Mouse (Mus musculus): Measurements from ENCODE around the gene Cnbp. TPM values are rescaled to one million over a fixed set of nuclear protein-coding genes. Genes with fewer than 3 reads are reported as not detected.

Cnbp gene
- polyA plus RNA-seq, 2 experiments, result 460 to 1,108 TPM

DNA sequence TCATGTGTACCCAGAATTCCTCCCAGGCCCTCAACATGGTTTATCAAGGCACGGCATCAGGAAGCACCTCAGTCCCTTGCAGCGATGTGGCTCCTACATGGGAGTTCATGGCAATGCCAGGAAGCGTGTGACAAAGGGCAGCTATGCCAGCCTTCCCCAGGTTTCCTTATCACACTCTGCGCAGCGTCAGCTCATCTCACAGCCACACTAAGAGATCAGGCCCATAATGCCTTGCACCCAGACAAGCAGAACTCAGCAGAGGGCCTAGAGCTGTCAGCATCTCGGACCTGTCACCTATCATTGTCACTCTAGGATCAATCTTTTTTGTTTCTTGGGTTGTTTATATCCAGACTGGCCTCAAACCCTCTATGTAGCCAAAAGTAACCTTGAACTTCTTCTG, 51.3 kb downstream of the Cnbp start:
- TF ChIP-seq POLR2A (IDR thresholded peaks at IDR 0.05; ENCODE audit: borderline replicate concordance, extremely low read depth, insufficient read depth, insufficient read length), result no peak
- no peaks in the 10 kb centered on the region for H3K27me3 ChIP-seq (ENCODE audit: control insufficient read depth, insufficient read depth, low read length)

DNA sequence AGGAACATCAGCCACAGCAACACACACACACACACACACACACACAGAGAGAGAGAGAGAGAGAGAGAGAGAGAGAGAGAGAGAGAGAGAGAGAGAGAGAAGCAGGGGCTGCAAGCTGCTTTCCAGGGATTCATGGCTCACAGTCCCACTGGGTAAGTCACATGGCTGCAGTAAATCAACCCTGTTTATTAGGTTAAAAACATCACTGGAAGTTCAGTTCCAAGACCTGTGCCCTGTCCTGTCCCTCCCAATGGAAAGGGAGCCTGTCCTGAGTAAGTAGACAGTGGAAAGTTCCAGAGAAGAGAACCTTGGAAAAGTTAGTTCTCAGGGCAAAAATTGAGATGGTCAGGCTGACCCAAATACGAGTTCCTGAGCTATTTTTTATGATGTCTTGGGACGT, 53.6 kb downstream of the Cnbp start:
- H3K27ac ChIP-seq (replicated peaks; ENCODE audit: low read depth, low read length), result no peak overlapping the region
- 12% methylated on average over 2 of the region's 2 CpGs for WGBS
- TF ChIP-seq POLR2A (IDR thresholded peaks at IDR 0.05; ENCODE audit: borderline replicate concordance, extremely low read depth, insufficient read depth, insufficient read length), result no peak
- no peak overlapping the region for H3K4me2 ChIP-seq (replicated peaks; ENCODE audit: low read depth, low read length, severe bottlenecking)
- H3K4me1 ChIP-seq (ENCODE audit: control insufficient read depth, insufficient read depth, low read length), result no peaks in the 10 kb centered on the region
- H3K4me3 ChIP-seq (replicated peaks; ENCODE audit: low read length), result no peak overlapping the region
- DNase-seq (ENCODE audit: low spot score), result no peak
- no peak for ATAC-seq (ENCODE audit: low FRiP score, low read depth)
- H3K9ac ChIP-seq (ENCODE audit: low read depth, low read length, severe bottlenecking), result no peak overlapping the region
- H3K36me3 ChIP-seq (ENCODE audit: control insufficient read depth, insufficient read depth, low read length), result peaks cover 18% of the 10 kb centered on the region
- no peaks in the 10 kb centered on the region for H3K9me3 ChIP-seq (ENCODE audit: control insufficient read depth, low read length)
- no peaks in the 10 kb centered on the region for H3K27me3 ChIP-seq (ENCODE audit: control insufficient read depth, insufficient read depth, low read length)

More for the DNA sequence above, 51.3 kb downstream of the Cnbp start:
- ATAC-seq (ENCODE audit: low FRiP score, low read depth), result no peak
- WGBS, result 86% methylated on average over 6 of the region's 6 CpGs
- no peak for DNase-seq (ENCODE audit: low spot score)
- no peak overlapping the region for H3K27ac ChIP-seq (replicated peaks; ENCODE audit: low read depth, low read length)
- H3K9ac ChIP-seq (ENCODE audit: low read depth, low read length, severe bottlenecking), result no peak overlapping the region
- no peaks in the 10 kb centered on the region for H3K4me1 ChIP-seq (ENCODE audit: control insufficient read depth, insufficient read depth, low read length)
- H3K36me3 ChIP-seq (ENCODE audit: control insufficient read depth, insufficient read depth, low read length), result peaks cover 6% of the 10 kb centered on the region; the same call in 1 of the 2 replicates
- H3K4me3 ChIP-seq (replicated peaks; ENCODE audit: low read length), result no peak overlapping the region
- H3K9me3 ChIP-seq (ENCODE audit: control insufficient read depth, low read length), result no peaks in the 10 kb centered on the region
- no peak overlapping the region for H3K4me2 ChIP-seq (replicated peaks; ENCODE audit: low read depth, low read length, severe bottlenecking)

DNA sequence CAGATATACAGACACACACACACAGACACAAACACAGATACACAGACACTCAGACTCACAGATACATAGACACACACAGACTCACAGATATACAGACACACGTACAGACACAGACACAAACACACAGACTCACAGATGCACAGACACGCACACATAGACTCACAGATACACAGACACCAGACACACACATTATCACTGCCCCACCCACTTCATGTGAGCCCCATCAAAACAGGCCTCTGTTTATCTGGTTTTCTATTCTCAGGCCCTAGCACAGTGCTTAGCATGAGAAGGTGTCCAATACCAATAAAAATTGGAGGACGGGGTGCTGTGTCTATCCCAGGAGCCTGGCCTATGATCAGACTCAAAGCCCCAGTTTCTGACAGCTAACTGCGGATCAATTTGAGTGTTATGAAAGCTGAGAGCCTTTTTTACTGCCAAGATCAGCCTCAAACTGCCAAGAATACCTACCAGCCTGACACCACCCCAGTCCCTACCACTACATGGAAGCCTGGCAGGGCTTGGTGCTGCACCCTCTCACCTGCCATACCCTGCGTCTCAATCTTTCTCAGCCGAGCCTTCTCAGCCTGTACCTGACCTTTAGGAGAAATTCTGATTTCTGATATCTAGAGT, 54.5 kb downstream of the Cnbp start:
- no peak for DNase-seq (ENCODE audit: low spot score)
- WGBS, result 90% methylated on average over 6 of the region's 6 CpGs
- Histone ChIP-seq H3K27ac (replicated peaks; ENCODE audit: low read depth, low read length) (no peak overlapping the region), H3K9ac (ENCODE audit: low read depth, low read length, severe bottlenecking) (no peak overlapping the region), H3K9me3 (ENCODE audit: control insufficient read depth, low read length) (no peaks in the 10 kb centered on the region), H3K4me2 (replicated peaks; ENCODE audit: low read depth, low read length, severe bottlenecking) (no peak overlapping the region), H3K4me1 (ENCODE audit: control insufficient read depth, insufficient read depth, low read length) (no peaks in the 10 kb centered on the region), H3K36me3 (ENCODE audit: control insufficient read depth, insufficient read depth, low read length) (peaks cover 23% of the 10 kb centered on the region), H3K27me3 (ENCODE audit: control insufficient read depth, insufficient read depth, low read length) (no peaks in the 10 kb centered on the region), H3K4me3 (replicated peaks; ENCODE audit: low read length) (no peak overlapping the region)
- no peak for ATAC-seq (ENCODE audit: low FRiP score, low read depth)
- no peak for TF ChIP-seq POLR2A (IDR thresholded peaks at IDR 0.05; ENCODE audit: borderline replicate concordance, extremely low read depth, insufficient read depth, insufficient read length)

DNA sequence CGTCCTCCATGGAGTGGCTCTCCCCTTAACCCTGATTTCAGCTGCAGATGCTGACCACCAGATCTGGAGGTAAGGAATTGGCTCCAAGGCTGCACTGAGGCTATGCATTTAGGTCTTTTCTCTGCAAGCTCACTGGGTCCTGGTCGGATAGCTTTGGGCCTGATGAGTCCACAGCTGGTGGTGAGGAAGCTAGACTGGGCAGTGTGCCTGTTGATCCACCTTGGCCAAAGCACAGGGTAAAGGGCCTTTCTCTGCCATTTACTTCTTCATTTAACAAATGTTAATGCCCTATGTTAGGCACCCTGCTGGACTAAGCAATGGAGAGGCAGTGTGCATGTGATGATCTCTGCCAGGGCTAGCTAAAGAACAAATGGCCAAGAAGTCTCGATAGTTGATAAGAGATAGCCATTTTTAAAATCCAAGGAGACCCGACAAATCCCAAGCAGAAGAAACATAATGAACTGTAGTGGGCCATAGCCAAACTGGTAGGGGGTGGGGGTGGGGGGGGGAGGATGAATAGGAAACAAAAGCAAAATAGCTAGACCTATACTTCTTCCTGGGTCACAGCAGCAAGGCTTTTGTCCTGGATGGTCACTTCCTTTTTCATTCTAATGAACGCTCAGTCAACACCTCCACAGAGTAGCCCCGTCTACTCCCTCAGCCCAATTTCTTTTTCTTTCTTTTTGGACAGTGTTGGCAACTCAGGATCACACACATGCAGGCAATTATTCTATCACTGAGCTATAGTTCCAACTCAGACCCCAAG, 55.3 kb downstream of the Cnbp start:
- TF ChIP-seq POLR2A (IDR thresholded peaks at IDR 0.05; ENCODE audit: borderline replicate concordance, extremely low read depth, insufficient read depth, insufficient read length), result no peak
- no peaks in the 10 kb centered on the region for H3K9me3 ChIP-seq (ENCODE audit: control insufficient read depth, low read length)
- no peak for ATAC-seq (ENCODE audit: low FRiP score, low read depth)
- no peaks in the 10 kb centered on the region for H3K27me3 ChIP-seq (ENCODE audit: control insufficient read depth, insufficient read depth, low read length)
- H3K36me3 ChIP-seq (ENCODE audit: control insufficient read depth, insufficient read depth, low read length), result peaks cover 23% of the 10 kb centered on the region
- H3K27ac ChIP-seq (replicated peaks; ENCODE audit: low read depth, low read length), result no peak overlapping the region
- WGBS, result 73% methylated on average over 6 of the region's 6 CpGs
- no peak overlapping the region for H3K9ac ChIP-seq (ENCODE audit: low read depth, low read length, severe bottlenecking)
- H3K4me3 ChIP-seq (replicated peaks; ENCODE audit: low read length), result no peak overlapping the region
- H3K4me1 ChIP-seq (ENCODE audit: control insufficient read depth, insufficient read depth, low read length), result no peaks in the 10 kb centered on the region
- no peak for DNase-seq (ENCODE audit: low spot score)
- no peak overlapping the region for H3K4me2 ChIP-seq (replicated peaks; ENCODE audit: low read depth, low read length, severe bottlenecking)

DNA sequence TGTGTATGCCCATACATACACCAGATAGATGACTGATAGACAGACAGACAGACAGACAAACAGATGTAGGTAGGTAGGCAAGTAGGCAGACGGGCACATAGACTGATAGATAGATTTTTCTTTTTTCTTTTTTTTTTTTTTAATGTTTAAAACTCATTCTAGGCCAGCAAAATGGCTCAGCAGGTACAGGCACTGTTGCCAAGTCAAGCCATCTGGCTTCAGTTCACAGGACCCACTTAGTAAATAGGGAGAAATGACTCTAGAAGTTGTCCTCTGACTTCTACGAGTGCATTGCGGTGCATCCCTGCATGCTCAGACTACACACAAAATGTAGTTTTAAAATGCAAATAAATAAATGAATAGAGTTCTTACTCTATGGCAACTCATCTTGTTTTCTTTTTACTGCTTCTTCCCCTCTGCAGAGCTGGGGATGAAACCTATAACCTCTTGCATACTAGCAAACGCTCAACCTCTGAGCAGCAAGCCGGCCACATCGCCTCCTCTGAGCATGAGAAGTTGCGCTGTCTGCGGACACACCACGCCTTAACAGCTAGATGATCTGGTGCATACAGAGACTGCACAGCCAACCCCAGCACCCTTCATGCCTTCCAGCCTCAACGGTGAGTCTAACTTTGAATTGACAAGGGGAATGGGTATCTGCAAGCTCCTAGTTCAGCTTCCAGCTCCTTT, 56.9 kb downstream of the Cnbp start:
- DNase-seq (ENCODE audit: low spot score) (no peak), ATAC-seq (ENCODE audit: low FRiP score, low read depth) (no peak)
- H3K4me2 ChIP-seq (replicated peaks; ENCODE audit: low read depth, low read length, severe bottlenecking), result no peak overlapping the region
- no peak for TF ChIP-seq POLR2A (IDR thresholded peaks at IDR 0.05; ENCODE audit: borderline replicate concordance, extremely low read depth, insufficient read depth, insufficient read length)
- H3K27ac ChIP-seq (replicated peaks; ENCODE audit: low read depth, low read length), result no peak overlapping the region
- H3K9me3 ChIP-seq (ENCODE audit: control insufficient read depth, low read length), result no peaks in the 10 kb centered on the region
- H3K27me3 ChIP-seq (ENCODE audit: control insufficient read depth, insufficient read depth, low read length), result no peaks in the 10 kb centered on the region
- WGBS, result 93% methylated on average over 10 of the region's 10 CpGs
- H3K4me3 ChIP-seq (replicated peaks; ENCODE audit: low read length), result no peak overlapping the region
- H3K4me1 ChIP-seq (ENCODE audit: control insufficient read depth, insufficient read depth, low read length), result no peaks in the 10 kb centered on the region
- no peak overlapping the region for H3K9ac ChIP-seq (ENCODE audit: low read depth, low read length, severe bottlenecking)
- H3K36me3 ChIP-seq (ENCODE audit: control insufficient read depth, insufficient read depth, low read length), result peaks cover 22% of the 10 kb centered on the region

Other genes starting within 250 kb of the Cnbp start
- gene Aplf, start 178.9 kb downstream of the Cnbp start, polyA plus RNA-seq (2012; rRNA removed), result 7.5 and 10.3 TPM in 2 replicates
- 14.3 and 16.2 TPM in 2 replicates for gene Aplf, start 178.9 kb downstream of the Cnbp start, polyA plus RNA-seq (2014; fragmentation: Nextera tagmentation; extraction: Ambion mirVana)
- gene Efcc1, start 120.2 kb downstream of the Cnbp start, polyA plus RNA-seq (2012; rRNA removed), result 0.98 and 1.3 TPM in 2 replicates
- gene Efcc1, start 120.2 kb downstream of the Cnbp start, polyA plus RNA-seq (2014; fragmentation: Nextera tagmentation; extraction: Ambion mirVana), result 0.64 and 0.80 TPM in 2 replicates
- gene Gp9, start 73.0 kb downstream of the Cnbp start, polyA plus RNA-seq (2012; rRNA removed), result 1.4 and 2.5 TPM in 2 replicates
- gene Gp9, start 73.0 kb downstream of the Cnbp start, polyA plus RNA-seq (2014; fragmentation: Nextera tagmentation; extraction: Ambion mirVana), result 1.9 and 2.0 TPM in 2 replicates
- gene Rab43, start 38.9 kb downstream of the Cnbp start, polyA plus RNA-seq (2012; rRNA removed), result 13.3 and 23.7 TPM in 2 replicates
- gene Rab43, start 38.9 kb downstream of the Cnbp start, polyA plus RNA-seq (2014; fragmentation: Nextera tagmentation; extraction: Ambion mirVana), result 14.3 and 15.1 TPM in 2 replicates
- gene Gm45140, start 15.3 kb downstream of the Cnbp start, polyA plus RNA-seq (2012; rRNA removed), result 4.5 and 9.1 TPM in 2 replicates
- 2.7 and 4.3 TPM in 2 replicates for gene Gm45140, start 15.3 kb downstream of the Cnbp start, polyA plus RNA-seq (2014; fragmentation: Nextera tagmentation; extraction: Ambion mirVana)
- gene Isy1, start 12.3 kb downstream of the Cnbp start, polyA plus RNA-seq (2012; rRNA removed), result 39.2 and 51.5 TPM in 2 replicates
- 39.1 and 41.8 TPM in 2 replicates for gene Isy1, start 12.3 kb downstream of the Cnbp start, polyA plus RNA-seq (2014; fragmentation: Nextera tagmentation; extraction: Ambion mirVana)
- gene Copg1, start 36.7 kb upstream of the Cnbp start, polyA plus RNA-seq (2012; rRNA removed), result 135 and 137 TPM in 2 replicates
- 177 and 186 TPM in 2 replicates for gene Copg1, start 36.7 kb upstream of the Cnbp start, polyA plus RNA-seq (2014; fragmentation: Nextera tagmentation; extraction: Ambion mirVana)
- 42.6 and 44.1 TPM in 2 replicates for gene Hmces, start 62.8 kb upstream of the Cnbp start, polyA plus RNA-seq (2012; rRNA removed)
- gene Hmces, start 62.8 kb upstream of the Cnbp start, polyA plus RNA-seq (2014; fragmentation: Nextera tagmentation; extraction: Ambion mirVana), result 48.9 and 59.0 TPM in 2 replicates
- gene H1fx, start 130.5 kb upstream of the Cnbp start, polyA plus RNA-seq (2012; rRNA removed), result 118 and 159 TPM in 2 replicates
- 61.9 and 80.5 TPM in 2 replicates for gene H1fx, start 130.5 kb upstream of the Cnbp start, polyA plus RNA-seq (2014; fragmentation: Nextera tagmentation; extraction: Ambion mirVana)
- gene Rab7, start 194.2 kb upstream of the Cnbp start, polyA plus RNA-seq (2012; rRNA removed), result 185 and 208 TPM in 2 replicates
- gene Rab7, start 194.2 kb upstream of the Cnbp start, polyA plus RNA-seq (2014; fragmentation: Nextera tagmentation; extraction: Ambion mirVana), result 217 and 225 TPM in 2 replicates
- 316 and 329 TPM in 2 replicates for gene Rpn1, start 233.4 kb upstream of the Cnbp start, polyA plus RNA-seq (2012; rRNA removed)
- 381 and 396 TPM in 2 replicates for gene Rpn1, start 233.4 kb upstream of the Cnbp start, polyA plus RNA-seq (2014; fragmentation: Nextera tagmentation; extraction: Ambion mirVana)